Mouse (Mus musculus) intestine, embryonic 16.5 days (tissue): ENCODE results near the gene Tgfbr3l. TPM values are rescaled to one million over a fixed set of nuclear protein-coding genes. Genes with fewer than 3 reads are reported as not detected.

ENCODE experiments used
- ATAC-seq: fragments of 200-750 bp; cut with Nextera tagmentation; 2 replicates; pipeline ENCODE4 v1.8.0; 2017; ENCODE audit warnings: moderate TSS enrichment, moderate library complexity
- H3K27ac ChIP-seq: fragments of 300-500 bp; sonication (generic); 2 replicates; pipeline ENCODE4 v1.5.1; 2014; ENCODE audit warnings: mild to moderate bottlenecking, low read length
- H3K27me3 ChIP-seq: fragments of 300-500 bp; sonication (generic); replicated peaks from 2 replicates; pipeline ENCODE4 v1.6.1; 2014; ENCODE audit warnings: low read length, control low read depth, mixed read lengths; ENCODE audit not compliant: control insufficient read depth, insufficient read depth
- H3K36me3 ChIP-seq: fragments of 300-500 bp; sonication (generic); 2 replicates; pipeline ENCODE4 v1.6.1; 2014; ENCODE audit warnings: low read length, control low read depth; ENCODE audit not compliant: control insufficient read depth, insufficient read depth
- H3K4me1 ChIP-seq: fragments of 300-500 bp; sonication (generic); 2 replicates; pipeline ENCODE4 v1.6.1; 2014; ENCODE audit warnings: low read length, control low read depth, mixed read lengths; ENCODE audit not compliant: control insufficient read depth, insufficient read depth
- H3K4me2 ChIP-seq: fragments of 300-500 bp; sonication (generic); 2 replicates; pipeline ENCODE4 v1.6.1; 2014; ENCODE audit warnings: low read depth, low read length, control low read depth
- H3K4me3 ChIP-seq: fragments of 300-500 bp; sonication (generic); 2 replicates; pipeline ENCODE4 v1.5.1; 2014; ENCODE audit warnings: mild to moderate bottlenecking, low read length
- H3K9ac ChIP-seq: fragments of 300-500 bp; sonication (generic); 2 replicates; pipeline ENCODE4 v1.6.1; 2014; ENCODE audit warnings: low read depth, low read length
- H3K9me3 ChIP-seq: fragments of 300-500 bp; sonication (generic); 2 replicates; pipeline ENCODE4 v1.6.1; 2016; ENCODE audit warnings: low read length, control low read depth; ENCODE audit not compliant: control insufficient read depth
- WGBS: fragments of 180-500 bp; shearing (Covaris S2); extraction: QIAGEN DNeasy Blood & Tissue Kit; methylation state at CpG from one replicate; pipeline ENCODE4 v1.1.7; 2014; 5-methylcytosine and 5-hydroxymethylcytosine counted together
- polyA plus RNA-seq: library from polyadenylated mRNA; unstranded; fragments of >200 nt; fragmentation: Nextera tagmentation; extraction: Ambion mirVana; gene quantifications from 2 replicates; pipeline ENCODE4 v1.2.1, GENCODE M21; 2015

Tgfbr3l gene
- polyA plus RNA-seq, 1 experiment from 2014 or later: 2.4 TPM

DNA sequence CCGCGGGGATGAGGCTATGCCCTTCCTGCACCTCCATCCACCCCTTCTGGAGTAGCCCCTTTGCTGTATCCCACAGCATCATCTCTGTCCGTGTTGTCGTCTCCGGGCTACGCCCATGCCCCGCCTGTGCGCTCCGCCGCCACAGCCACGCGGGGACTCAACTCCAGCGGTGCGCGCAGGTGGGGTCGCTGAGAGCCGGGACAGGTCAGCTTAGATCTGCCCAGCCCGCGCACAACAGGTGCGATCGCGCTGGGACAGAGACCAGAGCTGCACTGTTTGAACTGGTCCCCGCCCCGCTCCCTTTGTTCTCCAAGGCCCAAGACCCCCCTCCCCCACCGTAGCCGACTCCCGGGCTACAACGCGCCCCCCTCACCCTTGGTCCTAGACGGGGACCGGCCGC lies 10.7 kb downstream of the Tgfbr3l start:
- Histone ChIP-seq H3K4me2 (peak overlapping the region; percentile 91), H3K36me3 (peaks cover 24% of the 10 kb centered on the region), H3K4me1 (peaks cover 16% of the 10 kb centered on the region), H3K9me3 (no peaks in the 10 kb centered on the region), H3K27ac (peak overlapping the region; percentile 37), H3K9ac (peak overlapping the region; percentile 82), H3K4me3 (peak overlapping the region; percentile 73), H3K27me3 (no peaks in the 10 kb centered on the region)
- peak; percentile 74 for ATAC-seq
- WGBS: under 1% methylated on average over 32 of the region's 32 CpGs

DNA sequence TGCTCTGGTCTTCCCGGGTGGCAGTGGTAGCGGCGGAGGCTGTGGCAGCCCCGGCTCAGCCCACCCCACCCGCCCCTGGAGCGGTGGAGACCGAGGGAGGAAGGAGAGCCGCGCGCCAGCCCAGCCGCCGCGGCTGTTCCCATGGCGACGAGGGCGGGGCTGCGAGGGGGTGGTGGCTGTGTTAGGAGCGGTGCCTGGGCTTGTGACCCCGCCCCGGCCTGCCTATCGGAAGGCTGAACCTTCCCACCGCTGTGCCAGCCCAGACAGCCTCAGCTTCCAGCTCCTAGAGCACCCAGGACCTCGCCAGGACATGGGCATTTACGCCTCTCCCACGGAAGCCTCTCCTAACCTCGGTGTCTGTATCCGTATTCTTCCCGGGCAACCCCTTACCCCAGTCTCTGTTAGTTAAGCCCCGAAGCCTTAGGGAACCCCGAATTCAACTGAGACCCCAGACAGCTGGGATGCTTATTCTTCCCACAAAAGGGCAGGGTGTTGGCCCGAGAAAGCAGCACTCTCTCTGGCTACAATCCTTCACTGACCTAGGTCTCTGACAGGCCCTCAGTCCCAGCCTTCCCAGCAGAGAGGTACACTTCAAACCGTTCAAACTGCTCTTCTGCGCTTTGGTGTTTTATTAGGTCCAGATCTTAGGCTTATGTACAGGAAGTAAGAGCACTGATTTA lies 11.3 kb downstream of the Tgfbr3l start, which contains the start of gene Ctxn1:
Gene Ctxn1 (minus strand): TSS at position 150 of the 680 bp plus-strand sequence.
- Histone ChIP-seq H3K27ac (peak within 1 kb of the TSS; percentile 40), H3K4me1 (peaks cover 10% of the 10 kb centered on the region), H3K9ac (peak within 1 kb of the TSS; percentile 82), H3K4me3 (peak within 1 kb of the TSS; percentile 73), H3K9me3 (no peaks in the 10 kb centered on the region), H3K27me3 (no peaks in the 10 kb centered on the region), H3K4me2 (peak within 1 kb of the TSS; percentile 91), H3K36me3 (peaks cover 24% of the 10 kb centered on the region)
- peak; percentile 95 for ATAC-seq
- WGBS: 5% methylated on average over 31 of the region's 33 CpGs

DNA sequence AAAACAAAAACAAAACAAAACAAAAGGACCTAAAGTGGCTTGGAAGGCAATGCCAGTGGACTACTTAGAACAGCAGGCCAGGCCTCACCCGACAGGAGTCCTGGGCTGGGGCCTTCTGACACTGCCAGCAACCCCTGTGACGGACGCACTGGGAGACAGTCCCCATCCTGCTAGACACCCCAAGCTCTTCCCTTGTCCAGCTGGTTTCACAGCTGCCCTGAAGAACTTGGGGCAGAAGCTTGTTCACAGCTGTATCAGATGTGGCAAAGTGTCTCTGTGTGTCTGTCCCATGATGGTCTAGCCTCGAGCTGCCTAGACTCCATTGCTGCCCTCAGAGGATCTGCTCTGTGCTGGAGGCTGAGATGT lies 11.8 kb downstream of the Tgfbr3l start:
- WGBS: 85% methylated on average over 4 of the region's 4 CpGs
- ATAC-seq: no peak
- Histone ChIP-seq H3K27ac (peak overlapping the region; percentile 40; the same call in 1 of the 2 replicates), H3K27me3 (no peaks in the 10 kb centered on the region), H3K36me3 (peaks cover 24% of the 10 kb centered on the region), H3K9me3 (no peaks in the 10 kb centered on the region), H3K4me3 (no peak overlapping the region), H3K9ac (peak overlapping the region; percentile 47; the same call in 1 of the 2 replicates), H3K4me2 (no peak overlapping the region), H3K4me1 (peaks cover 9% of the 10 kb centered on the region)

DNA sequence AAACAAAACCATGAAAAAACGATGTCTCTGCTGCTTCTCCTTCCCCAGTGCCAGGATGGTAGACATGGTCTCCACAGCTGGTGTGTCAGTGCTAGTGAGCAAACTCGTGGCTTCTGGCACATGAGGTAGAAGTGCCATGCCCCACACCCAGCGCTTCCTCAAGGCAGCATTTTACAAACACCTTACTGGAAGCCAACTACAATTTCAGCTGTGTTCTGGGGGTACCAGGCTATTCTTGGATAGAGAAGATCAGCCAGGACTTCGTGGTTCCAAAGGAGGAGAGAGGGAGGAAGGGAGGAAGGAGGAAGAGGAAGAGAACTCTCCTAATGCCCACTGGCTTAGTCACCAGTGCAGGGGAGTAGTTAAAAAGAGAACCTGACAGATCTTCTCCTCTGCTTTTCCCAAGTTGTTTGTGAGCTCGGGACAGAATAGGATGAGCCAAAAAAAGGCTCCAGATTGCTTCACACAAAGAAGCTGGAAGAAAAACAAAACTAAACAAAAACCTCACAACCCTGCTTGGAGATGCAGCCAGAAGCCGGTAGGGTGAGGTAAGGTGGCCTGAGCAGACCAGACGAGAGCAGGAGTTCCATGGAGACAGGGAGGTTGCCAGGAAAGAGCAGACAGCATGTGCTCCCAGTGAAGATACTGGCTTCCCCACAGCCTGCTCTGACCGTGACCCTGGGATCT lies 15.2 kb downstream of the Tgfbr3l start:
- Histone ChIP-seq H3K27me3 (no peaks in the 10 kb centered on the region), H3K27ac (no peak overlapping the region), H3K9ac (no peak overlapping the region), H3K36me3 (peaks cover 40% of the 10 kb centered on the region), H3K4me3 (no peak overlapping the region), H3K9me3 (no peaks in the 10 kb centered on the region), H3K4me1 (peaks cover 7% of the 10 kb centered on the region), H3K4me2 (no peak overlapping the region)
- ATAC-seq: no peak
- WGBS: 82% methylated on average over 8 of the region's 8 CpGs

DNA sequence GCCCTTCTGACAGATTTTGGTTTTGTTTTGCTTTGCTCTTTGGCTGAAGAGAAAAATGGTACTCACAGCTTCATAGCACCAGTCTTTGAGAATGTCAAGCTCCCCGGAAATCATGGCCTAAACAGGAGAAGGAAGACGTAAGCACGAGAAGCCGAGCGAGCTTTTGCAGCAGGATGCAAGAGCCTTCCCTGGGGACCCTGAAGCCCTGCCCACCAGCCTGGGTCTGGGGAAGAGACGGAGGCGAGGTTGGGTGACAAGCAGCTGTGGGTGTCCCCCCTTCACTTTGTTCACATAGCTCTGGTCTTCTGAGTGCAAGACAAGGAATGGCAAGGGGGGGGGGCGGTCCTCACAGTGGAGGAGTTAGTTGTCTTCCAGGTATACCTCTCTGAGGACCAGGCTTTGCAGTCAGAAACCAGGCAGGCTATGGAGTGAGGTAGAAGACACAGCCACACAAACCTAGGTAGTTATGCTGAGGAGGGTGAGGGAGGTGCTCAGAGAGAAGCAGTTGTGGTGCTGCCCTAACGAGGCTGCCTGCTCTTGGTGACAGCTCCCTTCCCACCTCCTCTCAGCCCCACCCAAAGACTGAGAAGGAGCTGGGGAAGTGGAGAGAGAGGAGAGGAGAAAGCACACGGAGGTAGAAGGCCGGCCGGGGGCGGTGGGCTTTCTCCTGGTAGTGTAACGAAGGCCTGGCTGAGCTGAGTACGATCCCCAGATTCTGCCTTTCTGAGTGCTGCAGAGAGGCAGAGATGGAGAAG lies 17.3 kb downstream of the Tgfbr3l start:
- 90% methylated on average over 15 of the region's 15 CpGs for WGBS
- Histone ChIP-seq H3K27me3 (no peaks in the 10 kb centered on the region), H3K9ac (no peak overlapping the region), H3K4me3 (no peak overlapping the region), H3K36me3 (peaks cover 44% of the 10 kb centered on the region), H3K4me2 (no peak overlapping the region), H3K27ac (no peak overlapping the region), H3K4me1 (no peaks in the 10 kb centered on the region), H3K9me3 (no peaks in the 10 kb centered on the region)
- ATAC-seq: no peak

DNA sequence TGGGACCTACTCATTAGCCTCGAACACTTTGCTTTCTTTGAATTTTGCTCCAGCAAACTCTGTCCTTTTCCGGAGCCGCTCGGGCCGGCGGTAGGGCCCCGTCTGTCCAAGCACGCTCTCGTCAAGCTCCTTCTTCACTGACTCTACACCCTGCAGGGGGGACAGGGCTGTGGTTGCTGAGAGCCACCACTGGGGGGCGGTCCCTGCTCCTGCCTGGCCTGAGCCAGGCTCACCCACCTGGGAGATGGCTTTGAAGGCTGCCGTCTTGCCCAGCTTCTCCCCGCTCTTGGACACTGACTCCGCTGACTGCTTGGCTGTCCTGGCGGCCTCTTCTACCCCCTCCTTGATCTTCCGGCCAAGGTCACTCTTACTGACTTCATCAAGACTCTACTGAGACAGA lies 19.6 kb downstream of the Tgfbr3l start:
- Histone ChIP-seq H3K27me3 (no peaks in the 10 kb centered on the region), H3K36me3 (peaks cover 38% of the 10 kb centered on the region), H3K4me3 (no peak overlapping the region), H3K27ac (no peak overlapping the region), H3K4me1 (no peaks in the 10 kb centered on the region), H3K4me2 (no peak overlapping the region), H3K9ac (no peak overlapping the region), H3K9me3 (no peaks in the 10 kb centered on the region)
- WGBS: 77% methylated on average over 15 of the region's 15 CpGs
- ATAC-seq: peak; percentile 62; the same call in 1 of the 2 replicates

DNA sequence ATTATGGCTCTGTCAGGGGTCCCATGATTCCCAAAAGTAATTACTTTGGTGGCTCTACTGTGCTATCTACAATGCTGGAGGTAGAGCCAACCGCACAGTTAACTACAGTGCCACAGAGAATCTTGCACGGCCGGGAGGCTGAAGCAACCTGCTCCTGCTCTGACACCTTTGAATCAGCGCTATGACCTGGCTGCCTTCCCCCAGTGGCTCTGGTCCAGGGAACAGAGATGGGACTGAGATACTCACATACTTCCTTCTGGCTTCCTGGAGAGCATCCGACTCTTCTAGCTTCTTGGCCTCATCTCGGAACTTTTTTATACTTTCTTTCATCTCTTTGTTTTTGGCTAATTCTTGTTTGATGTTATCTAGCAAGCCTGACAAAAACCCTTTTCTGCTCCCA lies 21.6 kb downstream of the Tgfbr3l start:
- no peak overlapping the region for H3K9ac ChIP-seq
- no peak for ATAC-seq
- H3K27me3 ChIP-seq: no peaks in the 10 kb centered on the region
- peaks cover 3% of the 10 kb centered on the region for H3K4me1 ChIP-seq
- 91% methylated on average over 6 of the region's 6 CpGs for WGBS
- no peaks in the 10 kb centered on the region for H3K9me3 ChIP-seq
- no peak overlapping the region for H3K4me2 ChIP-seq
- H3K4me3 ChIP-seq: no peak overlapping the region
- H3K36me3 ChIP-seq: peaks cover 38% of the 10 kb centered on the region
- H3K27ac ChIP-seq: no peak overlapping the region

DNA sequence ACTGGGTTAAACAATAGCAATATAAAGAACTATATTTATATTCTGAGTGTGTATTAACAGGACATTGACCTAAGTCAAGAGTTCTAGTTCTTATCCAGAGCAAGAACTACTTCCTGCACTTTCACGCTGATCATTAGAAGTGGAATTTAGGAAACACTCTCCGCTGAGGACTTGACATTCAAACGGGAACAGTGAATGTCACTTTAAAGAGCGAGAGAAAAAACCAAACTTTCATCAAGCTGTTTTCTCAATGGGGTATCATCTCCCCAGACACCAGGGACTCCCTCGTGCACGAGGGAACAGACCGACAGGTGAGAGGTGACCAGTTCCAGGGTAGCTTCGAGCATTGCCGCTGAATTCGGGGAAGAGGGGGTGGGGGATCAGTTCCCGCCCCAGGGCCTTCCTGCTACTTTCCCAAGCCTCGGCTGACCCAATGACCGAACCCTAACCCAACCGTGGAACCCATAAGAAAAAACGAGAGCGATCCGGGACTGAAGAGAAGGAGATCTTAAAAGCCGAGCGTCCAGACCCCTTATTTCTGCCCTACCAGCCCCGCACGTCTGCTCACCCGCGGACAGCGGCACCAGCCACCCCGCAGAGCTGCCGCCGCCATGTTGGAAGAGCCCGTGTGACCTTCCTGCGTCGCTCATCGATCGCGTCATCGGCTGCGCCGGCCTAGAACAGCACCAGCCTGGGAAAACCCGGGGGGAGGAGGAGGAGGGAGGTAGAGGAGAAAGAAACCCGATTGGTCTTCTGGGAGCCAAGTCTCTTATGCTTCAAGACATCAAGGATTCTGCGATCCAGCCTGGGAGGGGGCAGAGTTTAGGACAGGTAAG lies 27.5 kb downstream of the Tgfbr3l start, which contains the start of gene Timm44:
Gene Timm44 (minus strand): TSS at position 639 of the 836 bp plus-strand sequence.
- Histone ChIP-seq H3K27me3 (no peaks in the 10 kb centered on the region), H3K4me1 (peaks cover 8% of the 10 kb centered on the region), H3K9ac (peak within 1 kb of the TSS; percentile 83), H3K36me3 (peaks cover 5% of the 10 kb centered on the region), H3K9me3 (no peaks in the 10 kb centered on the region), H3K4me3 (peak within 1 kb of the TSS; percentile 86), H3K27ac (peak within 1 kb of the TSS; percentile 61), H3K4me2 (peak within 1 kb of the TSS; percentile 77)
- peak; percentile 97 for ATAC-seq
- under 1% methylated on average over 39 of the region's 39 CpGs for WGBS
